Mouse (Mus musculus): ENCODE results near the gene Cyp4a32. TPM values are rescaled to one million over a fixed set of nuclear protein-coding genes. Genes with fewer than 3 reads are reported as not detected.
"Not testable (repeated sequence)": the region's sequence is repeated elsewhere in the genome, so short reads cannot be mapped to it uniquely, and the experiment has no call there.

The Cyp4a32 gene
- polyA plus RNA-seq, 1 experiment from 2014 or later: not detected

- 91% methylated on average over 3 of the region's 3 CpGs for WGBS
- not testable (repeated sequence) for H3K4me3 ChIP-seq; DNase-seq (ENCODE audit: low spot score); H3K36me3 ChIP-seq; H3K4me1 ChIP-seq; H3K27ac ChIP-seq; H3K27me3 ChIP-seq (ENCODE audit: low read depth, poor library complexity, severe bottlenecking); H3K9me3 ChIP-seq (replicated peaks)
These were observed 24.8 kb downstream of the Cyp4a32 start for GRCm38 (mm10) chr4:115625560-115625959.

DNA sequence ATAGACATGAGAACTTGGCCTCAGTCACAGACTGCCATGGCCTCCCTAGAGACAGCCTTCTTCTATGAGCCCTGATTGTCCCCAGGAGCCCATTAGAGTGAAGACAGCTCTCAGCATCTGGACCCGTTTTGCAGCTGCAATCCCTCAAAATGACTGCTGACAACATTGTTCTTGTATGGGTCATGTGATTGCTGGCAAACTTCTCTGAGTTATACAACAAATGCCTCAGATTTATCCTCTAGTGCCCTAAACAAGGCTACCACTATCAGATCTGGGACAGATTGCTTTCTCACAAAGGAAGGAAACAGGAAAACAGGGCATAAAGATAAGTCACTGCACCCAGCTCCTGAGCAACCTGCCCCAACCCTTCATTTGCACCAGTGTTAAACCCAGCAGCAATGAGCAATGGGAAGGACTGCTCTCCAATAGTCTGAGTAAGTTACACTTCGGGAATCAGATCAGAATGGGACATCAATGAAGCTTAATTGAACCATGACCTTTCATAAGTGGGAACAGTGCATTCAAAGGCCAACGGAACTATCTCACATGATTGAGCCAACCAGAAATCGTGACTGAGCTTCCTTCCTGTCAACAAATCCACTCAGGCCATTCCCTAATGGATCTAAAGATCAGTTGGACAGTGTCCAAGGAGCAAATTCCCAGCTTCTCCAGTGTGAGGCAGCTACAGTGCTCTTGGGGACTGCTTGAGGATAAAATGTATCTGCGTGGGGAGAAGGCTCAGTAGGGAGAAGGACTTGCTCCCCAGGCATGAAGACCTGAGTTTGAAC lies 42.4 kb downstream of the Cyp4a32 start:
- H3K4me3 ChIP-seq: no peak overlapping the region
- H3K4me1 ChIP-seq: no peaks in the 10 kb centered on the region
- no peaks in the 10 kb centered on the region for H3K36me3 ChIP-seq
- no peaks in the 10 kb centered on the region for H3K27me3 ChIP-seq (ENCODE audit: low read depth, poor library complexity, severe bottlenecking)
- 75% methylated on average over 5 of the region's 5 CpGs for WGBS
- no peak for DNase-seq (ENCODE audit: low spot score)
- no peak overlapping the region for H3K27ac ChIP-seq
- no peaks in the 10 kb centered on the region for H3K9me3 ChIP-seq (replicated peaks)

GRCm38 (mm10) chr4:115645371-115645770 lies 44.6 kb downstream of the Cyp4a32 start:
- no peaks in the 10 kb centered on the region for H3K4me1 ChIP-seq
- H3K27ac ChIP-seq: no peak overlapping the region
- DNase-seq (ENCODE audit: low spot score): no peak
- H3K9me3 ChIP-seq (replicated peaks): no peaks in the 10 kb centered on the region
- no peak overlapping the region for H3K4me3 ChIP-seq
- H3K36me3 ChIP-seq: no peaks in the 10 kb centered on the region
- H3K27me3 ChIP-seq (ENCODE audit: low read depth, poor library complexity, severe bottlenecking): no peaks in the 10 kb centered on the region

DNA sequence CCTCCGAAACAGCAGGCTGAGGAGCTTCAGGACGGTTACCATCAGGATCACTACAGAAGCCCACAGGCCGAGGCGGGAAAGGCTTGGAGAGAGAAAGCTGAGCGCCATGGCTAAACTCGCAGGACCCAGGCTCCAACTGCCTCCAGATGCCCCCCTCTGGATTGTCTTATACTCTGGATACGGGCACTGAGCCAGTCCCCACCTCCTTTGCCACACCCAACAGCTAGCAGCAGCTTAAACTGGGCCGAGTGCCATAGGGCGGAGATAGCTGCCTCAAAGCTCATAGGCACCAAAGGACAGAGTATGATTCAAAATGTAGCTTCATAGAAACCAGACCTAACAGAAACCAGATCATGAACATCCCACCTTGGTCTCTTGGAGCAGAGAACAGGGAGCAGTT lies 46.8 kb downstream of the Cyp4a32 start, which contains the start of gene Cyp4b1:
Cyp4b1 (minus strand) TSS at position 144 of the 400 bp plus-strand sequence.
- H3K4me3 ChIP-seq: no peak within 1 kb of the TSS
- H3K27ac ChIP-seq: no peak within 1 kb of the TSS
- no peaks in the 10 kb centered on the region for H3K27me3 ChIP-seq (ENCODE audit: low read depth, poor library complexity, severe bottlenecking)
- H3K36me3 ChIP-seq: no peaks in the 10 kb centered on the region
- no peaks in the 10 kb centered on the region for H3K9me3 ChIP-seq (replicated peaks)
- 89% methylated on average over 9 of the region's 9 CpGs for WGBS
- no peak for DNase-seq (ENCODE audit: low spot score)
- H3K4me1 ChIP-seq: no peaks in the 10 kb centered on the region

- Histone ChIP-seq H3K4me1 (no peaks in the 10 kb centered on the region), H3K27me3 (ENCODE audit: low read depth, poor library complexity, severe bottlenecking) (no peaks in the 10 kb centered on the region), H3K4me3 (no peak overlapping the region), H3K36me3 (no peaks in the 10 kb centered on the region), H3K27ac (no peak overlapping the region), H3K9me3 (replicated peaks) (no peaks in the 10 kb centered on the region)
- no peak for DNase-seq (ENCODE audit: low spot score)
- WGBS: 72% methylated on average over 2 of the region's 2 CpGs
These were observed 48.0 kb downstream of the Cyp4a32 start for GRCm38 (mm10) chr4:115648752-115649151.

DNA sequence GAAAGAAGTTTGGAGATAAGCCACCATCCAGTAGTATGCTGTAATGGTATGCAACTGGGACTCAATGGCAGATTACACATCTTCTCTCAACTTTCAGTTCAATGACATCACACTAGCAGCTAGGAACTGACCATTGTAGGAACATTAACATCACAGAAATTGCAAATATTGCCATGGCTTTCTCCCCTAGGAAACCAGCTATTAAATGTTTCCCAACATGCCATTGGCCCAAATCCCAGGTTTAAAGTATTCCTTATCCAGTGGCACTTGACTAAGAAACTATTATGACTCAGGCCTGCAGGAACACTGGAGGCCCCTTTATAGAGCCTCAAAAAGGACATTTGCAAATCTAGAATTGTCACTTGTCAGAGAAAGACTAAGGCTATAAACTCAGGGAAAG lies 48.6 kb downstream of the Cyp4a32 start:
- no peak for DNase-seq (ENCODE audit: low spot score)
- no peak overlapping the region for H3K27ac ChIP-seq

DNA sequence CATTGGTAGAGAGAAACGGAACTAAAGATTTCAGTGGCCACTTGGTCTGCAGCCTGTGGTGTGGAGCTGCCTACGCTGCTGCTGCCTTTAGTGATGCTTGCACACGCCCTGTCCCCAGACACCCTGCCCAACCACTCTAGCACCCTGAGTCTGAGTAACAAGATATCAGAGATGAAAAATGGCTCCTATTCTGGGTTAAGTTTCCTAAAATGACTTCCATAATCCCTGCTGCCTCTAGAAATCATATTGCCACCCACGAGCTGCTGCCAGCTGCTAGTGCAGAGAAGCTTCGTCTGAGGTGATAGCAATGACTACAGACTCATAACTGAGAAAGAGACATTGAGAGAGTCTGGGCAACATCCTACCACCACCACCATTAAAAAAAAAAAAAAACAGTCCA lies 50.1 kb downstream of the Cyp4a32 start:
- Histone ChIP-seq H3K4me3 (no peak overlapping the region), H3K27me3 (ENCODE audit: low read depth, poor library complexity, severe bottlenecking) (no peaks in the 10 kb centered on the region), H3K27ac (no peak overlapping the region), H3K9me3 (replicated peaks) (no peaks in the 10 kb centered on the region), H3K4me1 (no peaks in the 10 kb centered on the region), H3K36me3 (no peaks in the 10 kb centered on the region)
- DNase-seq (ENCODE audit: low spot score): no peak
- WGBS: 88% methylated on average over 5 of the region's 5 CpGs

More for the DNA sequence above, 48.6 kb downstream of the Cyp4a32 start:
- Histone ChIP-seq H3K9me3 (replicated peaks) (no peaks in the 10 kb centered on the region), H3K4me3 (no peak overlapping the region), H3K36me3 (no peaks in the 10 kb centered on the region), H3K4me1 (no peaks in the 10 kb centered on the region), H3K27me3 (ENCODE audit: low read depth, poor library complexity, severe bottlenecking) (no peaks in the 10 kb centered on the region)

DNA sequence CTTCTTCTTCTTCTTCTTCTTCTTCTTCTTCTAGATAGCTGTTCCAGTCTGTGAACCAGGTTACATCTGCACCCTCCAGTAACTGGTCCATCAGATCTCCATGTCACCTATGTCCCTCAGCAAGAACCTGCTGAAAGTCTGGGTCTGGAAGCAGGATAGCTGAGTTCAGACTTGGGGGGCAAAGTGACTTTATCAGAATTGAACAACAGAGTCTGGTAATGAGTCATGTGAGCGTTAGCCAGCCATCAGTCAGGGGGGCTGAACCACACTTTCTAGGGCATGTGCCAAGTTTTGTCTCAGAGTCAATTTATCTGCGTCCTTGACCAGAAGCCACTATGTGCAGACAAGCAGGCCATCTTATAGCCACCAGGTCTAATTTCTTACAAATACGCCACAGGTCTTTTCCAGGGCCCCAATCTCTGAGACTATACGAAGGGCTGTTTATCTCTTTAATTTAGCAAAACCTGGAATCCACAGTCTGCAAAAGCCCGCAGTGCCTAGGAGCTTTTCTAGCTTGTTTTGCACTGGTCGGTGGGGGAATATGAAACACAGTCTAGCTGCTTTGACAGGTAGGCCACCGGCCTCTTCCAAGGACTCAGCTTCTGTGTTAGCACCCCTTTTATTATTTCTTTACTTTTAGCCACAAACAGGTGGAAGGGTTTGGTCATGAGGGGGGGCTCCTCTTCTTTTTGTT lies 55.2 kb downstream of the Cyp4a32 start:
- not testable (repeated sequence) for DNase-seq (ENCODE audit: low spot score); H3K4me1 ChIP-seq; H3K27ac ChIP-seq; H3K36me3 ChIP-seq; H3K9me3 ChIP-seq (replicated peaks); H3K27me3 ChIP-seq (ENCODE audit: low read depth, poor library complexity, severe bottlenecking); H3K4me3 ChIP-seq
- WGBS: 87% methylated on average over 7 of the region's 7 CpGs

DNA sequence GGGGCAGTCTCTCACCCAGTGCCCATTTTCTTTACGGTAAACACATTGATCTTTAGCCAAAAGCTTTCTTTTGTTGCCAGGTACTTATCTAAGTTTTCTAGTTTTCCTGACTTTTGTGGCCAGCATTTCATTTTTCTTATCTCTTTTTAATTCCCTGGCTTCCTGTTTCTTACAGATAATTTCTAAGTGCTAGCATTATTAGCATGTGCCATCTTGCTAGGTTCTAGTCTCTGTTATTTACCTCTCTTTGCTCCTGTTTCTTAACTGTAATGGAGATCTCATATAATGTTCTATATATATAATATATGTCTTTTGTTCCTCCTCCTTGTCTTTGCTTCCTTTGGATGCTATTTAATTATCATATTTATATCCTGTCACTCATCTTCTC lies 55.8 kb downstream of the Cyp4a32 start:
- DNase-seq (ENCODE audit: low spot score); H3K4me1 ChIP-seq; H3K4me3 ChIP-seq; H3K27me3 ChIP-seq (ENCODE audit: low read depth, poor library complexity, severe bottlenecking); H3K36me3 ChIP-seq; H3K9me3 ChIP-seq (replicated peaks); H3K27ac ChIP-seq: not testable (repeated sequence)
- 97% methylated on average over 1 of the region's 1 CpGs for WGBS

GRCm38 (mm10) chr4:115657104-115657866 lies 56.5 kb downstream of the Cyp4a32 start:
- peak overlapping the region; percentile 53; the same call in 1 of the 2 replicates for H3K27ac ChIP-seq
- no peaks in the 10 kb centered on the region for H3K9me3 ChIP-seq (replicated peaks)
- no peaks in the 10 kb centered on the region for H3K27me3 ChIP-seq (ENCODE audit: low read depth, poor library complexity, severe bottlenecking)
- WGBS: 3% methylated on average over 33 of the region's 34 CpGs
- no peaks in the 10 kb centered on the region for H3K36me3 ChIP-seq
- H3K4me3 ChIP-seq: peak overlapping the region; percentile 57
- peak; percentile 66 for DNase-seq (ENCODE audit: low spot score)
- peaks cover 6% of the 10 kb centered on the region for H3K4me1 ChIP-seq

DNA sequence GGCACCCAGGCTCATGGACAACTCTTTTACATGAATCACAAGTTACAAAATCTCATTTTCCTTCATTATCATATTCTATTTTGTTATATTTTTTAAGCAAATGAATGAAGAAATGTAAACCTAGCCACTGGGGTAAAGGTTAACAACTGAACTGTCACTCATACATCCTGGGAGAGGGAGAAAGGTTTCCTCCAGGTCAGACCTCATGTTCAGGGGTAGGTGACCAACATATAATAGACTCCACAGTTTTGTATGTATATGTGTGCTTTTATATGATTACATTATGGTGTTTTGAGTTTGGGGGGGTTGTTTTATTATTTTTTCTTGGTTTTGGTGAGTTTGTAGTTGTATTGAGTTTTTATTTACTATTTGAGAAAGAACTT lies 57.1 kb downstream of the Cyp4a32 start:
- Histone ChIP-seq H3K9me3 (replicated peaks) (no peaks in the 10 kb centered on the region), H3K36me3 (no peaks in the 10 kb centered on the region), H3K4me1 (peaks cover 6% of the 10 kb centered on the region), H3K4me3 (no peak overlapping the region), H3K27me3 (ENCODE audit: low read depth, poor library complexity, severe bottlenecking) (no peaks in the 10 kb centered on the region), H3K27ac (no peak overlapping the region)
- no peak for DNase-seq (ENCODE audit: low spot score)

DNA sequence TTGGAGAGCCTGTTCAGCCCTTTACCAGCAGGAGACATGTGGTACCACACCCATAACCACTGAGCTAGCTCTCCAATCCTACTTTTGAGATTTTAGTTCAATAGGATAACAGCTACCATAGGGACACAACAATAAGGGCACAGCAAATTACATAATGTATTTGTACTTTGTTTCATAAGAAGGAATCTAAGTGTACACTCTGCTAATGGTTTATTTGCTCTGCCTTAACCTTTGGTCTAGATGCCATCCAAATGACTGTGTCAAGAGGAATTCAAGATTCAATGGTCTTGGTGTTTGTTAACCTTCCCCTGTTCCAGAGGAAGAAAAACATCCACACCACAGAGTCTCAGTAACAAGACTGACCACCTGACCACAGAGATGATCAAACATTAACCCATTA lies 58.4 kb downstream of the Cyp4a32 start:
- H3K27ac ChIP-seq: no peak overlapping the region
- H3K4me1 ChIP-seq: peaks cover 6% of the 10 kb centered on the region
- no peaks in the 10 kb centered on the region for H3K9me3 ChIP-seq (replicated peaks)
- no peak overlapping the region for H3K4me3 ChIP-seq
- DNase-seq (ENCODE audit: low spot score): no peak
- no peaks in the 10 kb centered on the region for H3K36me3 ChIP-seq
- no peaks in the 10 kb centered on the region for H3K27me3 ChIP-seq (ENCODE audit: low read depth, poor library complexity, severe bottlenecking)
